Mouse (Mus musculus) ES-E14 (cell line): ENCODE data around the gene Olfr524. TPM values are rescaled to one million over a fixed set of nuclear protein-coding genes. Genes with fewer than 3 reads are reported as not detected.

Source experiments
- DNase-seq: peaks from one replicate; pipeline ENCODE4 v3.0.0-alpha.2; 2013; ENCODE audit warnings: low read depth, low spot score
- H3K27ac ChIP-seq: 2 replicates; pipeline ENCODE4 v1.5.1; 2012; ENCODE audit warnings: low read depth, mild to moderate bottlenecking, low read length, moderate library complexity, mixed read lengths; ENCODE audit not compliant: poor library complexity, insufficient read depth, severe bottlenecking
- H3K36me3 ChIP-seq: 2 replicates; pipeline ENCODE4 v1.6.1; 2012; ENCODE audit warnings: mild to moderate bottlenecking, low read length, moderate library complexity, mixed read lengths; ENCODE audit not compliant: control insufficient read depth, poor library complexity, insufficient read depth, severe bottlenecking
- H3K4me1 ChIP-seq, 2 experiments: fragments of 150-350 bp in 1 of 2; sonication (generic) in 1 of 2; 2 replicates each; pipeline ENCODE4 v1.6.1; 2012; ENCODE audit warnings: low read length in 2 of 2, mild to moderate bottlenecking in 1 of 2, mixed read lengths in 1 of 2; ENCODE audit not compliant: control insufficient read depth in 2 of 2, insufficient read depth in 2 of 2, poor library complexity in 1 of 2
- H3K4me3 ChIP-seq, 2 experiments: fragments of 150-350 bp in 1 of 2; sonication (generic) in 1 of 2; 2 replicates each; pipeline ENCODE4 v1.5.1; 2012; ENCODE audit warnings: low read length in 2 of 2, low read depth in 1 of 2, mild to moderate bottlenecking in 1 of 2, mixed read lengths in 1 of 2; ENCODE audit not compliant: insufficient read depth in 1 of 2, poor library complexity in 1 of 2, severe bottlenecking in 1 of 2
- H3K9ac ChIP-seq: 2 replicates; pipeline ENCODE4 v1.6.1; 2012; ENCODE audit warnings: low read depth, mild to moderate bottlenecking, low read length, mixed read lengths; ENCODE audit not compliant: poor library complexity, insufficient read depth, severe bottlenecking
- H3K9me3 ChIP-seq: fragments of 150-350 bp; sonication (generic); 2 replicates; pipeline ENCODE4 v1.6.1; 2012; ENCODE audit warnings: low read depth, mild to moderate bottlenecking, low read length; ENCODE audit not compliant: control insufficient read depth, insufficient read depth
- CHD2 ChIP-seq: IDR thresholded peaks from 2 replicates; pipeline ENCODE4 v1.6.1; 2014; ENCODE audit warnings: mild to moderate bottlenecking, low read depth, low read length, inconsistent platforms
- HCFC1 ChIP-seq: IDR thresholded peaks from 2 replicates; pipeline ENCODE4 v1.6.1; 2012; ENCODE audit warnings: low read length, inconsistent platforms, borderline replicate concordance; ENCODE audit not compliant: insufficient read depth
- MAFK ChIP-seq: IDR thresholded peaks from 2 replicates; pipeline ENCODE4 v1.6.1; 2014; ENCODE audit warnings: mild to moderate bottlenecking, low read depth, low read length, inconsistent platforms; ENCODE audit not compliant: insufficient read depth
- ZC3H11A ChIP-seq: IDR thresholded peaks from 2 replicates; pipeline ENCODE4 v1.6.1; 2012; ENCODE audit warnings: low read depth, mild to moderate bottlenecking, inconsistent platforms, low read length, borderline replicate concordance
- ZNF384 ChIP-seq: IDR thresholded peaks from 2 replicates; pipeline ENCODE4 v1.6.1; 2012; ENCODE audit warnings: low read depth, low read length, inconsistent platforms
- in situ Hi-C, 2 experiments: fragments of 600-800 bp; cut with MboI; formaldehyde crosslinking; loops; one replicate each; pipeline ENCODE4 v1.15.1; 2025; ENCODE audit warnings: low sequenced_read_pairs in 2 of 2, inconsistent platforms in 1 of 2; ENCODE audit not compliant: unreplicated experiment in 2 of 2
- total RNA-seq: library from RNA; depleted of rRNA; stranded (reverse); fragments of 300-350 nt; gene quantifications from 2 replicates; pipeline ENCODE4 v1.2.3, GENCODE M21; 2012

Olfr524 gene
- total RNA-seq, 1 experiment: not detected

DNA sequence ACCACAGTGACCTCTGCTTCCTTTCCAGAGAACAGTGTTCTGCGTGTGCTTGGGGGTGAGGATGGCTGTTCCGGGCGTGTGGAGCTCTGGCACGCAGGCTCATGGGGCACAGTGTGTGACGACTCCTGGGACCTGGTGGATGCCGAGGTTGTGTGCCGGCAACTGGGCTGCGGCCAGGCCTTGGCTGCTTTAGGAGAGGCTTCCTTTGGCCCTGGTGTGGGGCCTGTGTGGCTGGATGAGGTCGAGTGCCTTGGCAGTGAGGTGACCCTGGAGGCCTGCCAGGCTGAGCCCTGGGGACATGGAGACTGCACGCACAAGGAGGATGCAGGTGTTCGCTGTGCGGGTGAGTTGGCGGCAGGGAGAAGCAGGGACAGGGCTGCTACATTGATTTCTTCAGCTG is 22.7 kb upstream of the Olfr524 start:
- in situ Hi-C loops: no loop called here
- H3K9ac ChIP-seq: 0 out of 2 replicates have a peak overlapping the region, but pooled peaks have one; percentile 50
- H3K36me3 ChIP-seq: no peaks in the 10 kb centered on the region
- TF ChIP-seq ZC3H11A (no peak), HCFC1 (no peak), MAFK (no peak), CHD2 (no peak), ZNF384 (no peak)
- H3K27ac ChIP-seq: no peak overlapping the region
- no peaks in the 10 kb centered on the region for H3K9me3 ChIP-seq
- H3K4me3 ChIP-seq: peak overlapping the region; percentile 7 to 39; a peak in 1 of 4 replicates
- no peak for DNase-seq
- H3K4me1 ChIP-seq: peaks cover 0 to 6% of the 10 kb centered on the region in 2 experiments; a peak in 1 of 4 replicates

DNA sequence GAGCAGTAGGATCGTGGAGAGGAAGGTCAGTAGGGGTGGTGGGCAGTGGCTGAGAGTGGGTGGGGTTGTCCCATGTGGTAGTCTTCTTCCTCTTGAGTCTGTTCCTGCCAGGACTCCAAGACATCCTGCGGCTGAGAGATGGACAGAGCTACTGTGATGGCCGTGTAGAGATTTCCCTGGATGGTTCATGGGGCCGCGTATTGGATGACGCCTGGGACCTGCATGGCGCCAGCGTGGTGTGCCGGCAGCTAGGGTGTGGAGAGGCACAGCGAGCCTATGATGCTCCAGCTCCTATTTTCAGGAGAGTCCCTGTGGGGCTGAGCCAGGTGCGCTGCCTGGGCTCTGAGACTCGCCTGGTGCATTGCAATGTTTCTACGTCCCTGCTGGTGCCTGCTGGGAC is 18.4 kb upstream of the Olfr524 start:
- no peaks in the 10 kb centered on the region for H3K9me3 ChIP-seq
- in situ Hi-C loops: no loop called here
- H3K9ac ChIP-seq: no peak overlapping the region
- no peak overlapping the region for H3K27ac ChIP-seq
- peak overlapping the region in 1 of 2 experiments; percentile 44; a peak in 2 of 4 replicates for H3K4me3 ChIP-seq
- H3K36me3 ChIP-seq: no peaks in the 10 kb centered on the region
- peaks cover 0 to 6% of the 10 kb centered on the region in 2 experiments; a peak in 1 of 4 replicates for H3K4me1 ChIP-seq
- no peak for DNase-seq
- no peak for TF ChIP-seq MAFK
- no peak for TF ChIP-seq ZNF384
- TF ChIP-seq HCFC1: no peak
- no peak for TF ChIP-seq CHD2
- no peak for TF ChIP-seq ZC3H11A

DNA sequence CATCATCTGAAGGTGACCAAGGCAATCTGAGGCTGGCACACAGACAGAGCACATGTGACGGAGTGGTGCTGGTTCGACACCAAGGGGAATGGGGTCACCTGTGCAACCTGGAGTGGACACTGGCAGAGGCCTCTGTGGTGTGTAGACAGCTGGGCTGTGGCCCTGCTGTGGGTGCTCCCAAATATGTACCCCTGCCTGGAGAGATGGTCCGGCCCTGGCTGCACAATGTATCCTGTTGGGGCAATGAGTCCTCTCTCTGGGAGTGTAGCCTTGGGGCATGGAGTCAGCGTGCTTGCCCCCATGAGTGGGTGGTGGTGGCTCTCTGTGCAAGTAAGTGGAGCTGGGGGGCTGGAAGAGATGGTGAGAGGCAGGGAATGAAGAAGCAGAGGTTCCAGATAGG is 14.6 kb upstream of the Olfr524 start:
- TF ChIP-seq CHD2 (no peak), HCFC1 (no peak), ZNF384 (no peak), ZC3H11A (no peak), MAFK (no peak)
- Histone ChIP-seq H3K9ac (no peak overlapping the region), H3K36me3 (no peaks in the 10 kb centered on the region), H3K9me3 (no peaks in the 10 kb centered on the region), H3K27ac (no peak overlapping the region), H3K4me1 (peaks cover 0 to 6% of the 10 kb centered on the region in 2 experiments; a peak in 1 of 4 replicates), H3K4me3 (no peak overlapping the region)
- DNase-seq: no peak
- in situ Hi-C loops: no loop called here

DNA sequence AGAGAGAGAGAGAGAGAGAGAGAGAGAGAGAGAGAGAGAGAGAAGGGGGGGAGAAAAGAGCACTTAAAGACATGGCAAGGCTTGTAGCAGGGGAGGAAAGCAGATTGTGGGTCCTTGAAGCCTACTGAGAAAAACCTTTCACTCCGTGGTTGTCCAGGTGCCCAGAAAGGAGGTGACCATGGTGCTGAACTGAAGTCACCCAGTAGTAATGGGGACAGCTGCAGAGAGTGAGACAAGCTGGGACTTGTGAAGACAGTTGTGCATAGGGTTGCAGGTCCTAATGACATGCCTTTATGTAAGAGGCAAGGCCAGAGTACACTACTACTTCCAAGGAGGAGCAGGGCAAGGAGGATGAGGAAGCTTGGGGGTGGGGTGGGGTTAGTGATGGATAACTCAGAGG is 13.5 kb upstream of the Olfr524 start:
- H3K27ac ChIP-seq: no peak overlapping the region
- in situ Hi-C loops: no loop called here
- no peaks in the 10 kb centered on the region for H3K36me3 ChIP-seq
- no peak for DNase-seq
- 0 out of 4 replicates have a peak, but pooled peaks cover 0 to under 1% of the 10 kb centered on the region in 2 experiments for H3K4me1 ChIP-seq
- no peak for TF ChIP-seq HCFC1
- TF ChIP-seq CHD2: no peak
- TF ChIP-seq ZC3H11A: no peak
- no peak for TF ChIP-seq MAFK
- TF ChIP-seq ZNF384: no peak
- H3K9me3 ChIP-seq: no peaks in the 10 kb centered on the region
- H3K9ac ChIP-seq: no peak overlapping the region
- H3K4me3 ChIP-seq: no peak overlapping the region

DNA sequence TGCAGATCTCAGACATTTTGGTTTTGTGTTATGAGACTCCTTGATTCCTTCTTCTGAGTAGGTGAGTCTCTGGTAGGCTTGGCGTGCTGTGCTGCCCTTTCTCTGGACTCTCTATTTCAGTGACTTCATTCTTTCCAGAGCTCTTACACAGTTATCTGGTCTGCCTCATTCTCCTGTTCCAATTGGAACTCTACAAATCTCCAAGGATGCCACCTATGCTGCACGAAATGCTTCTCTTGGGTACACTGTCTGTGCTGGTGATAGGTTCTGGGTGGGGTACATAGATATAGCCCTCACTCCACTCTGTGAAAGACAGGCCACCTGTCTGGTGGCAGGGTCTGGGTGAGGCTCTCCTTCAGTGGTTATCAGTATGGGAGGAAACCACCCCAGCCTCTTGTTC is 12.2 kb upstream of the Olfr524 start, which contains the start of gene Cd163l1:
Gene Cd163l1, plus strand, starts transcription at position 301 of the 400 bp plus-strand sequence.
- Histone ChIP-seq H3K9me3 (no peaks in the 10 kb centered on the region), H3K4me3 (no peak within 1 kb of the TSS), H3K4me1 (no peaks in the 10 kb centered on the region), H3K36me3 (no peaks in the 10 kb centered on the region), H3K27ac (no peak within 1 kb of the TSS), H3K9ac (no peak within 1 kb of the TSS)
- in situ Hi-C loops: no loop called here
- TF ChIP-seq ZNF384: no peak
- no peak for TF ChIP-seq ZC3H11A
- TF ChIP-seq CHD2: no peak
- no peak for TF ChIP-seq MAFK
- TF ChIP-seq HCFC1: no peak
- DNase-seq: no peak
